35 mouse cellular contexts compared by ENCODE assay signal in the genomic region with DNA sequence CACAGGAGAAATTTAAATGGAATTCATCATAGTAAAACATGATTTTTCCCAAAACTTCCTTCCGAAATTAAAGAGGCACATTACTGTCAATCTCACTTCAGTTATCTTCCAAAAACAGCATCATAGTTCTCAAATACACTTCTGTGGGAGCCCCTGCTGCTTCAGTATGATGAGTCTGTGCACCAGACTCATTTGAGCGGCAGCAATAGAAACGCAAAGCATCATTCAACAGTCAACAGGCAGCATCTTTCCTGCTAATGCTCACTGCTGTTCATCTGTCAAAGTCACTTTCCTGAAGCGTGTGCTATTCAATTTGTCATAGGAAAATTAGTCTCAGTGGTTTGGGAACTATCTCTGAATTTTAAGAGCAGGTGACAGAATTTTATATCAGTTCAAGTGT.
"Had no signal": no experiment of that assay in that cellular context is flagged by ENCODE, and none has a peak within 500 bp of the region (broad histone marks: within the 10 kb centered on the region; RNA-seq: fewer than 3 reads in every experiment).

No protein-coding gene starts in this region.

- H3K9me3 ChIP-seq: heart, embryonic 10.5 days; heart, embryonic 12.5 days; heart, embryonic 13.5 days; heart, embryonic 15.5 days; hindbrain, embryonic 10.5 days; hindbrain, embryonic 12.5 days; hindbrain, embryonic 13.5 days; hindbrain, embryonic 15.5 days; intestine, embryonic 15.5 days; kidney, embryonic 15.5 days had no signal

- DNase-seq: heart, postnatal 10 days; heart, postnatal 14 days; heart, postnatal 36 days; heart, postnatal 4 days; kidney, adult 11 months; kidney, adult 18-20 months; kidney, adult 2 months; kidney, adult 8-10 months; kidney, adult 9 months; kidney, postnatal 10 days; kidney, postnatal 14 days; kidney, postnatal 25 days; kidney, postnatal 36 days; kidney, postnatal 4 days; layer of hippocampus, adult 9-11 months; layer of hippocampus, postnatal 36 days had no signal

- H3K36me3 ChIP-seq: heart, embryonic 10.5 days; heart, embryonic 12.5 days; heart, embryonic 13.5 days; heart, embryonic 15.5 days; hindbrain, embryonic 10.5 days; hindbrain, embryonic 12.5 days; hindbrain, embryonic 13.5 days; hindbrain, embryonic 15.5 days; intestine, embryonic 15.5 days; kidney, embryonic 15.5 days had no signal

- H3K4me2 ChIP-seq: heart, embryonic 11.5 days; heart, embryonic 12.5 days; heart, embryonic 13.5 days; heart, embryonic 15.5 days; hindbrain, embryonic 12.5 days; hindbrain, embryonic 13.5 days; hindbrain, embryonic 14.5 days; hindbrain, embryonic 15.5 days; intestine, embryonic 15.5 days; kidney, embryonic 15.5 days had no signal

- H3K4me1 ChIP-seq: heart, embryonic 10.5 days; heart, embryonic 12.5 days; heart, embryonic 13.5 days; heart, embryonic 15.5 days; hindbrain, embryonic 10.5 days; hindbrain, embryonic 12.5 days; hindbrain, embryonic 13.5 days; hindbrain, embryonic 15.5 days; intestine, embryonic 15.5 days; kidney, embryonic 15.5 days had no signal

- H3K27me3 ChIP-seq: heart, embryonic 12.5 days; heart, embryonic 13.5 days; heart, embryonic 15.5 days; hindbrain, embryonic 12.5 days; hindbrain, embryonic 13.5 days; hindbrain, embryonic 15.5 days; intestine, embryonic 15.5 days; kidney, embryonic 15.5 days had no signal

- H3K9ac ChIP-seq: heart, embryonic 12.5 days; heart, embryonic 13.5 days; heart, embryonic 15.5 days; hindbrain, embryonic 12.5 days; hindbrain, embryonic 13.5 days; hindbrain, embryonic 14.5 days; hindbrain, embryonic 15.5 days; intestine, embryonic 15.5 days; kidney, embryonic 15.5 days had no signal

- ATAC-seq: hindbrain, embryonic 16.5 days; hindbrain, postnatal 0 days; inflammation-experienced regulatory T-cells, adult 6 months; intestine, embryonic 15.5 days; intestine, postnatal 0 days had no signal

- H3K27ac ChIP-seq: heart, embryonic 10.5 days; heart, embryonic 13.5 days; heart, embryonic 15.5 days; hindbrain, embryonic 10.5 days; hindbrain, embryonic 12.5 days; hindbrain, embryonic 13.5 days; hindbrain, embryonic 14.5 days; hindbrain, embryonic 15.5 days; hindbrain, postnatal 0 days; intestine, embryonic 15.5 days; kidney, embryonic 15.5 days; kidney, postnatal 0 days; layer of hippocampus, adult 2 months; left cerebral cortex, adult 2 months had no signal

- H3K4me3 ChIP-seq: heart, embryonic 10.5 days; heart, embryonic 12.5 days; heart, embryonic 13.5 days; heart, embryonic 15.5 days; hindbrain, embryonic 10.5 days; hindbrain, embryonic 12.5 days; hindbrain, embryonic 13.5 days; hindbrain, embryonic 15.5 days; intestine, embryonic 15.5 days; kidney, embryonic 15.5 days; layer of hippocampus, adult 2 months; left cerebral cortex, adult 2 months had no signal
